Mouse (Mus musculus) gastrocnemius, postnatal 4 days (tissue): ENCODE results near the gene 4930412O13Rik. TPM values are rescaled to one million over a fixed set of nuclear protein-coding genes. Genes with fewer than 3 reads are reported as not detected.

Experiments
- DNase-seq, 2 experiments: peaks; one replicate each; pipeline ENCODE4 v3.0.0; 2021 to 2022; ENCODE audit warnings: low spot score in 2 of 2, mixed read lengths in 2 of 2
- total RNA-seq, 2 experiments: library from RNA; stranded (reverse); gene quantifications; 2 replicates each; pipeline ENCODE4 v1.2.3; 2021

Gene 4930412O13Rik
- total RNA-seq, 2 experiments from 2014 or later = not detected

DNA sequence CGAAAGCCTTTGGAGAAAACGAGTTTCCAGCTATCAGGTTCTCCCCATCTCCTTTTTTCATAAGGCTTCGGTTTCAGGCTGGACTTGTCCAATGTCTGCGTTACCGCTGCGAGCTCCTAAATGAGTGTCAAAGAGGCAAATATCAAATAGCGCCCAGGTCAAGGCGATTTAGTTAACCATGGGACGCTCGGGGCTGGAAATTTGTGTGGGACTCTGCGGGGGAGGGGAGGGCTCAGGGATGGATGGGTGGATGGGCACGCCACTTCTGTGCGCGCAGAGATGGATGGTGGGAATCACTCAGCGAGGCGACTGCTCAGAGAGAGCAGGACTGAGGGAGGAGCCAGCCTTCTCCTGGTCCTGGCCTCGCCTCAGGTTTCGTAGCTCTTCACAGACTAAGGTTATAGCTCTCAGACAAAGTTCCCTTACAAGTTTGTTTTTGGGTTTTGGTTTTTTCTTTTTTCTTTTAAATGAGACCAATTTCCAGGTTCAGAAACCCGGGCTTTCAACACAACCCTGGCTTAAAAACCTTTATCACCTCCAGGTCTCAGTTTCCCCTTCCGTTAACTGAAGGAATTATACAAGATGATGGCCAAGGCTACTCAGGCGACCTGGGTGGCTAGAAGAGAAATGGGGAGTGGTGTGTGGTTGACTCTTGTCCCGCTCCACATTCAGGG is 15.2 kb downstream of the 4930412O13Rik start:
- DNase-seq = no peak

DNA sequence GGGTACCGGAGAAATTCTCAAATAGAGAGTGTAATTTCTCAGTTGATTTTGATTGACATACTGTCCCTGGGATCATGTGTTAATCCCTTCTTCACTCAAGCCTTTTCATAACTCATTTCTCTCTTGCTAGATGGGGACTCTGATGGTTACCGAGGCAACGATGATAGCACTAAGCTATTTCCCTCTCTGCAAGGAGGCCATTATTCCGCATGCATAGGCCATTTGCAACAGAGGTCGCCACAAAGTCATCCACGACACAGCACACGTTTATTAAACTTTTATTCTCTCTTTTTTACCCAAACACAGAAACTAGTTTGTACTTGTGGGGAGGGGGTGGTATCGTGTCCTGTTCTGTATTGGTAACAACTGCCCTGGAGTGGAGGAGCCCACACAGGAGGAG is 16.8 kb downstream of the 4930412O13Rik start:
- no peak for DNase-seq

DNA sequence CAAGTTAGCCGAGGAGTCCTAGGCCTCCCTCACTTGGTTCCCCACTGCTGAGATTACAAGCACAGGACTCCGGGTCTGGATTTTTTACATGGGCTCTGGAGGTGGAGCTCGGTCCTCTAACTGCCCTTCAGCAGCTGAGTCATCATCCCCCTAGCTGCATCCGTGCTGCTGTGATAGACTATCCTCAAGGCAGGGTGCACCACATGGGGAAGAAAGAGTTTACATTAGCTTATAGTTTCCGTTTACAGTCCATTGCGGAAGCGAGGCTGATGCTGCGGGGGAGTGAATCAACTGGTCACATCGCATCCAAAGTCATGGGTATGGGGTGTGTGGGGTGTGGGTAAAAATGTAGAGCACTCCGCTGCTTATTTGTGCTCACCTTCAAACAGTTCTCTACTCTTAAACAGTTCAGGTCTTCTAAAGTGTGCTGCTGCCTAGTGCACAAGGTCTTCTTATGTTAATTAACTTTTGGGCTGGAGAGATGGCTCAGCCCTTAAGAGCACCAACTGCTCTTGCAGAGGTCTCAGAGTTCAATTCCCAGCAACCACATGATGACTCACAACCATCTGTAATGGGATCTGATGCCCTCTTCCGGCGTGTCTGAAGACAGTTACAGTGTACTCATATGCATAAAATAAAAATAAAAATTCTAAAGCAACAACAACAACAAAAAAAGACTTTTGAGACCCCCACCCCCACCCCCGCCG is 23.0 kb downstream of the 4930412O13Rik start:
- no peak for DNase-seq

DNA sequence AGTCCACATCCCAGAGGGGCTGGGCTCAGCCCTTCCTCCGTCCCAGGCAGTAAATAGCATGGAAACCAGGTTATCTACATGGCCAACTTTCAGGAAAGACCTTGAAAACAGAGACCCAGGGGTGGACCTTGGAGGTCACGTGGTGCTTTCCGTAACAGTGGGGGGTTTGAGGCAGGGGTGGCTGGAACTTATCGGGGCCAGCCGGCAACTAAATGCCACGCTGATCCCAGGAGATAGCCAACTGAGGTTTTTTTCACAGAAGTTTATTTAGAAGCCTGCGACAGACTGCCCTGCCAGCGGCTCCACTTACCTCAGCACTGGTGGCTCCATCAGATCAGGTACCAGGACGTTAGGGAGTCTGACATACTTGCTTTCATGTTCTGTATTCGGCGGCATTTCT is 24.9 kb downstream of the 4930412O13Rik start:
- no peak for DNase-seq

DNA sequence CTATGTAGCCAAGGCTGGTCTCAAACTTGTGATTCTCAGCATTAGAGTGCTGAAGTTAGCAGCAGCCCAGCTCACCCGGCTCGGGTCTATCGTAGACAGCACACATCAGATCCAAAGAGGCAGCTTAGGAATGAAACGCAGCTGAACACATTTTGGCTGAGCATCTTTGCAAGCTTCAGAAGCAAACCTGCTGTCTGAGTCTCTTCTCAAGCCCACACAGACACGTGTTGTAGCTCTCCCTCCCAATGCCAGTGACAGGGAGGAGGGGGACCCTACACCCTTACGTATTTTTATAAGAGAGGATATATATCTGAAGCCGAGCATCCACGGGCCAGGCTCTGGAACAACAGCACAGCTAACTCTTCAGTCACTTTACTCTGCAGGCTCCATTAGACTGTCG is 36.5 kb downstream of the 4930412O13Rik start:
- no peak for DNase-seq

DNA sequence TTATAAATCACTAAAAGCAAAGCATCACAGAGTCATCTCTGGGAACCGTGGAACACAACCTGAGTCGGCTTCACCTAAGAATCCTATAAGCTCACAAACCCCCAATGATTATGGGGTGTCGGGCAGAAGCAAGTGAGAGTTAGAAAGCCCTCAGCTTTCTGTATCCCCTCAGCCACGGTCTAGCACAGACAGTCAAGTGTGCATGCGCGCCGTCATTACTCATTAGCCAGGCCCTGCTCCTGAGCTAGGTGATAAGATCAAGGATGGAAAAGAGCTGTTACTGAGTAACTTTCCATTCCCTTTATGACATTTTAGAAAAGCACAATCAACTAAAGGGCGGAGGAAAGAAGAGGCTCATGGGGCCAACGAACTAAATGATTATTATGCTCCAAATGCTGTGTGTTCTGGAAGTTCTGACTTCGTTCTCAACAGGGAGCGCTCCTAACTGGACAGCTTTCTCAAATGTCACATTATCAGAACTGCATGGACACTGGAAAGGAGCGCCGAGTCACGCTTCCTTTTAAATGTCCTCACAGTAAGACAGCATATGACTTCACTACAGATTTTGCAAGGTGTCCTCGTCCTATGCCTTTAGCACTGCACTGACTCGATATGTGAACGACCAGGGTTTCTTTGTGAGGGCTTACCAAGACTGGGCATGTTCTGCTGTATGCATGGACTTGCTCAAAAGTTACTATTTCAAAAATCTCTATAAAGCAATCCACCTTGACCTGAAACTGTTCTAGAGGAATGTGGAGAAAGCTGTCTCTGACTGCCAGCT is 37.8 kb downstream of the 4930412O13Rik start:
- no peak for DNase-seq

DNA sequence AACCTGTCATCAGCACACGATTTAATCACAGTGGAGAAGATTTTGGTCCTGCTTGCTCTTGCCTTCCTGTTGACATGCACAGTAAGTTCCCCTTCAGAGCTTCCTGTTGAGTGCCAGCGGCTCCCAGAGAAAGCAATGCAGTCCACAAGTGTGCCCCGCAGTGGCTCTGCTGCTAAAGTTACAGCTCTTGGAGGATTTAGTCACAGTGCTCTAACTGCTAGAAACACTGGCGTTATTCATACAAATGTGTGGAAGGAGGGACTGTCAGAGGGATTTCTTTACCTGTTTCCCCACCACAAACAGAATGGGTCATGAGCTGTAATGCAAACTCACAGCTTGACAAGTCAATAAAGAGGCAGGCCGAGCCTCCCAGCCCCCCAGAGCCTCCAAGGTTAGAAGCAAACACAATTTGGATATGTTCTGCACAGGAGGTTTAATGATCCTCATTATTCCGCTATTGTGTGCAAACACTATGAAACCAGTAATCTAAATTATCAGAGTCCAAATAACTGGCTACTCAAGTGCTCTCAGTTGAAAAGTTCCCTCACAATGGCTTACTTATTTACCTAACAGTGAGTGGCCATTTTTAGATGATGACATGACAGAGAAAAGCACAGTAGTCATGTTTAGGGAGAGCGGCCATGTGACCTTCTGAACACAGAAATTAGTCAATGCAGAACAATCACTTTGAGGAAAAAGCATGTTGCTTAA is 45.3 kb downstream of the 4930412O13Rik start:
- no peak for DNase-seq

DNA sequence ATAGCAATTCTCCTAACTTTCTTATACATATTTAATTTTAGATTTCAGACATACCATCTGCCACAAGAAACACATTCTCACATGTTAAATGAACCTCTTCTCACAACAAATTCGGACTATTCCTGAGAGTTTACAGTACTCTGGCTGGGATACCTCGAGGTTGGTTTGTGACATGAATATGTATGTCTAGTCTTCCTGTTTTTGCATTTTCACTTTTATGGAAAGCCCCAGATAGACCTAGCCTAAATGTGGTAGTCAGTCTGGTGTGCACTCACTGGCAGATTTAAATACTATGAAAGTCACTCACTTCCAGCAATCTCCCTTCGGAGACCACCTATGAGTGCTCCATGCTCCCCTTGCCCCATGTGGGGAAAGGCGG is 45.8 kb downstream of the 4930412O13Rik start:
- no peak for DNase-seq

Other genes starting within 250 kb of the 4930412O13Rik start
- gene 9230102O04Rik, start 8.3 kb downstream of the 4930412O13Rik start, total RNA-seq = not detected
- gene Gata3, start 8.8 kb downstream of the 4930412O13Rik start, total RNA-seq = 1 to 10 TPM in 1 of 2 experiments, under 1 TPM in 1; 0.65 to 1.9 TPM
- gene Taf3, start 167.3 kb downstream of the 4930412O13Rik start, total RNA-seq = 10 to 100 TPM in 1 of 2 experiments, 1 to 10 TPM in 1; 8.4 to 10.4 TPM
- gene Atp5c1, start 199.3 kb downstream of the 4930412O13Rik start, total RNA-seq = 100 to 1,000 TPM; 529 to 571 TPM
- 10 to 100 TPM; 10.1 to 11.0 TPM for gene Kin, start 199.3 kb downstream of the 4930412O13Rik start, total RNA-seq